Mouse (Mus musculus) kidney, embryonic 15.5 days (tissue): ENCODE measurements around the gene Unc5cl. TPM values are rescaled to one million over a fixed set of nuclear protein-coding genes. Genes with fewer than 3 reads are reported as not detected.

ENCODE experiments used
- ATAC-seq: fragments of 200-750 bp; cut with Nextera tagmentation; replicated peaks from 2 replicates; pipeline ENCODE4 v1.8.0; 2017; ENCODE audit warnings: moderate TSS enrichment; ENCODE audit not compliant: low FRiP score
- H3K27ac ChIP-seq: fragments of 300-500 bp; sonication (generic); 2 replicates; pipeline ENCODE4 v1.5.1; 2015; ENCODE audit warnings: mild to moderate bottlenecking, inconsistent platforms
- H3K27me3 ChIP-seq: fragments of 300-500 bp; sonication (generic); 2 replicates; pipeline ENCODE4 v1.6.1; 2015; ENCODE audit warnings: inconsistent platforms
- H3K36me3 ChIP-seq: fragments of 300-500 bp; sonication (generic); 2 replicates; pipeline ENCODE4 v1.6.1; 2015; ENCODE audit warnings: inconsistent platforms
- H3K4me1 ChIP-seq: fragments of 300-500 bp; sonication (generic); 2 replicates; pipeline ENCODE4 v1.6.1; 2015; ENCODE audit warnings: inconsistent platforms
- H3K4me2 ChIP-seq: fragments of 300-500 bp; sonication (generic); 2 replicates; pipeline ENCODE4 v1.6.1; 2015; ENCODE audit warnings: moderate library complexity, mild to moderate bottlenecking, inconsistent platforms
- H3K4me3 ChIP-seq: fragments of 300-500 bp; sonication (generic); replicated peaks from 2 replicates; pipeline ENCODE4 v1.5.1; 2015; ENCODE audit warnings: mild to moderate bottlenecking, inconsistent platforms
- H3K9ac ChIP-seq: fragments of 300-500 bp; sonication (generic); 2 replicates; pipeline ENCODE4 v1.6.1; 2015; ENCODE audit warnings: mild to moderate bottlenecking, inconsistent platforms
- H3K9me3 ChIP-seq: fragments of 300-500 bp; sonication (generic); replicated peaks from 2 replicates; pipeline ENCODE4 v1.6.1; 2016; ENCODE audit warnings: inconsistent platforms
- WGBS: fragments of 180-500 bp; shearing (Covaris S2); methylation state at CpG from one replicate; pipeline ENCODE4 v1.1.7; 2015; ENCODE audit warnings: mixed read lengths; 5-methylcytosine and 5-hydroxymethylcytosine counted together
- polyA plus RNA-seq: library from polyadenylated mRNA; unstranded; fragments of >200 nt; fragmentation: Nextera tagmentation; extraction: Ambion mirVana; gene quantifications from 2 replicates; pipeline ENCODE4 v1.2.1, GENCODE M21; 2015

Unc5cl gene
- polyA plus RNA-seq, 1 experiment from 2014 or later, result 5.7 TPM

DNA sequence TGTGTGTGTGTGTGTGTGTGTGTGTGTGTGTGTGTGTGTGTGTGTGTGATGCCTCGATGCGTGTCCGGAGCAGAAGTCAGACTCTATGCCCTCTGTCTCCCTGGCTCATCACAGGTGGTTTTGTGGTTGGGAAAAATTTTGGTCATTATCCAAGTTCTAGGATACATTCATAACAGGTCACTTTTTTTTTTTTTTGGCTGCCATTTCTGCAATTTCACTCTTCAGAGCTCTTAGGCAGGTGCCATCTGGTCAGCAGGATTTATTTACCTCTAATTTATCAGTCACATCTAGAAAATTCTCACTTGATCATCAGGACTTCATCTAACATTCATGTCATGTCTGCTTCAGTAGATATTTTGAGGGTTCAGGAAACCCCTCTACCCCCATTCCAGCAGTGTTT, 65.7 kb downstream of the Unc5cl start:
- Histone ChIP-seq H3K4me1 (no peaks in the 10 kb centered on the region), H3K9me3 (no peaks in the 10 kb centered on the region), H3K4me2 (no peak overlapping the region), H3K9ac (no peak overlapping the region), H3K4me3 (no peak overlapping the region), H3K27ac (no peak overlapping the region), H3K36me3 (no peaks in the 10 kb centered on the region), H3K27me3 (no peaks in the 10 kb centered on the region)
- WGBS, result 93% methylated on average over 3 of the region's 3 CpGs
- ATAC-seq, result no peak

DNA sequence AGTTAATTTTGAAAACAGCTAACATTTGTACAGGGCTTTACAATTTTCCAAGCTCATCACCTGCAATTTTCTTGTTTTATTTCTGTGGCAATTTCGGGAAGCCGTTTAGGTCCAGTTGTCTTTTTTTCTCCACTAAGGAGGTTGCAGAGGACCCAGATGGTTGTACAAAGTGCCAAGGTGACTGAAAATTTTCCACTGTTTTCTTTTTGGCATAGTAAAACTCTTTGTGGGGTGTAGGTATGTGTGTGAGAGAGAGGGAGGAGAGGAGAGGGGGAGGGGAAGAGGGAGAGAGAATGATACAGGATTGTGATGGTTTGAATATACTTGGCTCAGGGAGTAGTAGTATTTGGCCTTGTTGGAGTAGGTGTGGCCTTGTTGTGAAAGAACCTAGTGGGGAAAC, 68.4 kb downstream of the Unc5cl start:
- ATAC-seq, result no peak

DNA sequence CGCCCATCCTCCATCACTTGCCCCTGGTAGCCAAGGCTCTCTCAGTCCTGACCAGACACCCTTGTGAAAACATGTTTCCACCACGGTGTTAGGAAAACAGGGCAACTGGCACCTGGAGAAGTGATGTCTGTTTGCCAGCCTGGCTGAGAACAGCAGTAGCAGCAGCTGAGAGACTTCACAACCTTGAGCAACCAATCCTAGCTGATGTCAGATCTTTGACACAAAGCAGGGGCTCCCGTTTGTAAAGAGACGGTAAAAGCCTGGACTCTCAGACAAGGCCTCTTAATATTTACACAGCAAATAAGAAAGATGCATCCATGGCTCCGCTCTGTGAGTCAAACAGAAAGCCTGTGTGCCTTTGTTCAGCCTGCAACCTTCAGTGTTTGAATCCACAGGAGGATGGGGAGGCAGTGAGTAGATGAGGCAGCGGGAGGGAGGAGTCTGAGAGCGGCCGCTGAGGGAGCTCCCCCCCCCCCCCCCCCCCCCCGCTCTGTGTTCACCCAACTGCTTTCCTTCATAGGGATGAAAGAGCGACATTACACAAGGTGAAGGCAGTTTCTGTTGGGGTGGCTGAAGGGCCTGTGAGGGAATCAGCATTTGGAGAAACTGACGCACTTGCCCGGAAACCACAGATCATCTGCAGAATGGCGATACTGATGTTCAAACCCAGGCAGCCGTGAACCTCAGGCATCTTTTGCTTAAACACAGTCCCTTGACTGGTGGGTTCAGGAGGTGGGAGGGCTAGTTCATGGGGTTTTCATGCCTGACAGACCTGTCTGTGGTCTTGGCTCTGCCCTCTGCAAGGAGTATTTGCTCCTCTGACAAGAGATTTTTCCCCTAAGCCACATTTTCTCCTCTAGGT, 79.4 kb downstream of the Unc5cl start:
- Histone ChIP-seq H3K36me3 (no peaks in the 10 kb centered on the region), H3K4me3 (no peak overlapping the region), H3K27ac (no peak overlapping the region), H3K4me2 (no peak overlapping the region), H3K9me3 (0 out of 2 replicates have a peak, but pooled peaks cover 3% of the 10 kb centered on the region), H3K9ac (no peak overlapping the region), H3K4me1 (no peaks in the 10 kb centered on the region), H3K27me3 (no peaks in the 10 kb centered on the region)
- ATAC-seq, result no peak
- WGBS, result 47% methylated on average over 14 of the region's 14 CpGs

More for the DNA sequence above, 68.4 kb downstream of the Unc5cl start:
- Histone ChIP-seq H3K9me3 (no peaks in the 10 kb centered on the region), H3K4me2 (no peak overlapping the region), H3K27me3 (no peaks in the 10 kb centered on the region), H3K4me1 (no peaks in the 10 kb centered on the region), H3K36me3 (no peaks in the 10 kb centered on the region), H3K4me3 (no peak overlapping the region), H3K27ac (no peak overlapping the region), H3K9ac (no peak overlapping the region)
- 90% methylated on average over 2 of the region's 2 CpGs for WGBS

DNA sequence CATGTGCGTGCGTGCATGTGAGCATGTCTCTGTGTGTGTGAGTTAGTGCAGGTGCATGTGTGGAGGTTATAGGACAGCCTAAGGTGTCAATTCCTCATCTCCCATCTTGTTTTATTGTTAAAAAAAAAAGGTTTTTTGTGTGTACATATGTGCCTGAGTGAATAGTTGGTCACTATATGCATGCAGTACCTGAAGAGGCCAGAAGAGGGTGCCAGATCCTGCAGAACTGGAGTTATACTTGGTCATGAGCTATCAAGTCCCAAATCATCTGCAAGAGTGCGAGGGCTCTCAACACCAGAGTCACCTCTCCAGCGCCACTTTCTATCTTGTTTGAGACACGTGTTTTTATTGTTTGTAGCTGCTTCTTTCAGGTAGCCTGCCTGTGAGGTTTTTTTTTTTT, 83.6 kb downstream of the Unc5cl start:
- no peak overlapping the region for H3K27ac ChIP-seq
- H3K4me1 ChIP-seq, result peaks cover 4% of the 10 kb centered on the region
- no peaks in the 10 kb centered on the region for H3K27me3 ChIP-seq
- no peak overlapping the region for H3K4me2 ChIP-seq
- H3K9ac ChIP-seq, result no peak overlapping the region
- 78% methylated on average over 5 of the region's 5 CpGs for WGBS
- H3K36me3 ChIP-seq, result no peaks in the 10 kb centered on the region
- no peak for ATAC-seq
- 0 out of 2 replicates have a peak, but pooled peaks cover 3% of the 10 kb centered on the region for H3K9me3 ChIP-seq
- H3K4me3 ChIP-seq, result no peak overlapping the region

DNA sequence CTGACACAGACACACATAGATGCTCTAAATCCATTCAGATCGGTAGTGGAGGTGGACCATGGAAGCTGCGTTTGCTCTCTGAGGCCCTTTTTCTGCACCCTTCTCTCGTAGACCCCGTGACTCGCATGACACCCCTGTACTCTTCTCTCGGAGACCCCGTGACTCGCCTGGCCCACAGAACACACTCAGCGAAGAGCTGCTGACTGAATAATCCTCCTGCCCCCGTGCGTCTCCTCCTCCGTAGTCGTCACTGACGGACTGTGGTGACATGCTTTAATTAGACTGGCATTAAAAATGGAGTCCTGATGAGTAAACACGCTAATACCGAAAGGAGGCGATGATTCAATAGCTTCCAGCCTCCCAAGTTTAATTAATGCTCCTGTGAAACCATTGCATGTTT, 84.6 kb downstream of the Unc5cl start:
- H3K9ac ChIP-seq, result no peak overlapping the region
- no peak overlapping the region for H3K27ac ChIP-seq
- no peak overlapping the region for H3K4me3 ChIP-seq
- no peaks in the 10 kb centered on the region for H3K27me3 ChIP-seq
- WGBS, result 87% methylated on average over 17 of the region's 17 CpGs
- no peak overlapping the region for H3K4me2 ChIP-seq
- peaks cover 7% of the 10 kb centered on the region for H3K4me1 ChIP-seq
- ATAC-seq, result no peak
- 0 out of 2 replicates have a peak, but pooled peaks cover 3% of the 10 kb centered on the region for H3K9me3 ChIP-seq
- no peaks in the 10 kb centered on the region for H3K36me3 ChIP-seq

DNA sequence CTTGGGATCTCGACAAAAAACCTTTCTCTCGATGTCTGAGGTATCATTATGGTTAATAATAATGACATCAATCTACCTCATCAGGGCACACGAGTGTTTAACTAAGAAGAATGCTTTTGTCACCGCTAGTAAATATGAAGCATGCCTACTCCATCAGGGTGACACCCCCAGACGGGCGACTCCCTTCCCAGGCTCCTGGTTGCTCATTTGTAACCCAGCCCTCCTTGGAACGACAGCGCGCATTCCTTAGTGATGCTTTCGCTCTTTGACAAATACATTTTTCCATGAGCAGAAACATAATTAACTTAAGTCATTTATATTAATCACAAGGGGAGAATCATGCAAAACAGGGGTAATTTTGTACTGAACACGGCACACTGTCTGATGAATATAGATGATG, 88.0 kb downstream of the Unc5cl start:
- peaks cover 23% of the 10 kb centered on the region for H3K4me1 ChIP-seq
- H3K9me3 ChIP-seq, result 0 out of 2 replicates have a peak, but pooled peaks cover 3% of the 10 kb centered on the region
- ATAC-seq, result no peak
- no peak overlapping the region for H3K27ac ChIP-seq
- no peak overlapping the region for H3K9ac ChIP-seq
- no peaks in the 10 kb centered on the region for H3K36me3 ChIP-seq
- no peaks in the 10 kb centered on the region for H3K27me3 ChIP-seq
- no peak overlapping the region for H3K4me3 ChIP-seq
- no peak overlapping the region for H3K4me2 ChIP-seq
- WGBS, result 52% methylated on average over 11 of the region's 11 CpGs

DNA sequence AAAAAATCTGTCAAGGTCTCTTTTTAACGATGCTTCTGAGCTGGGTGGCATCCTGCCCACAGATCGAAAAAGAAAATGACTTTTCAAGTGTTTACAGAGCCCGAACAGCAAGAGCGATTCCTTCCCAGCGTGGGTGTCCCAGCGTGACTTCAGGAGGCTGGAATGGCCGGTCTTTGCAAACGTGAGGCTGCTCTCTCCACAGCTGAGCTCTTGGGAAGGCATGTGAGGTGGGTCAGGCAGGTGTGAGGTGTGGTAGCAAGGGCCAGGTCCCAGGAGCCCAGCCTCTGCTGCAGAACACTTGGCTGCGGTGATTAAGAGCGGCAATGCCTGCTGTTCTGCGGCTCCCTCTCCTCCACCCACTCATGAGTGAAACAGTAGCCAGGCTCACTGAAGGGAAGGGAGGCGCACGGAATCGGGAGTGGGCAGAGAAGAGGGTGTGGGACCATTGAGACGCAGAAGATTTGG, 88.6 kb downstream of the Unc5cl start:
- Histone ChIP-seq H3K4me2 (peak overlapping the region; percentile 29; the same call in 1 of the 2 replicates), H3K27me3 (no peaks in the 10 kb centered on the region), H3K9me3 (0 out of 2 replicates have a peak, but pooled peaks cover 2% of the 10 kb centered on the region), H3K4me1 (peaks cover 23% of the 10 kb centered on the region), H3K27ac (no peak overlapping the region), H3K4me3 (no peak overlapping the region), H3K36me3 (no peaks in the 10 kb centered on the region), H3K9ac (no peak overlapping the region)
- WGBS, result 41% methylated on average over 15 of the region's 15 CpGs
- no peak for ATAC-seq

DNA sequence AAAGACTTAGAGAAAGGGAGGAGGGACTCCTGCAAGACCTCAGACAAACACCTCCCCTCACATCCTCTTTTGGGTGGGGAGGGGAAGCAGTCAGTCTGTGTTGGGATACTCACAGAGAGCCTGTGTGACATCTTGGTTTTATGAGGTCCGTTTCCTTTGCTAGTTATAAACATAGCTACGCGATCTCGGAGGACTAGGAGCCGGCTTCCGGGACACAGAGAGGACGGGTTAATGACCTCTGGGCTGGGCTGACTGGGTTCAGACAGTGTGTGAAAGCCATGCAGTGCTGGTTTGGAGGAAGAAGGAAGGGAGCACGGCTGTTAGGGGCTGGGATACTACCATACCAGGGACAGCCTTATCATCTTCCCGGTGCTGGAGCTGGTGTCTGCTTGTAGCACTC, 90.0 kb downstream of the Unc5cl start:
- WGBS, result 16% methylated on average over 9 of the region's 9 CpGs
- no peaks in the 10 kb centered on the region for H3K36me3 ChIP-seq
- H3K9me3 ChIP-seq, result no peaks in the 10 kb centered on the region
- H3K9ac ChIP-seq, result no peak overlapping the region
- H3K4me2 ChIP-seq, result peak overlapping the region; percentile 36
- ATAC-seq, result peak; percentile 69
- H3K27me3 ChIP-seq, result no peaks in the 10 kb centered on the region
- H3K27ac ChIP-seq, result peak overlapping the region; percentile 75
- peaks cover 23% of the 10 kb centered on the region for H3K4me1 ChIP-seq
- no peak overlapping the region for H3K4me3 ChIP-seq

DNA sequence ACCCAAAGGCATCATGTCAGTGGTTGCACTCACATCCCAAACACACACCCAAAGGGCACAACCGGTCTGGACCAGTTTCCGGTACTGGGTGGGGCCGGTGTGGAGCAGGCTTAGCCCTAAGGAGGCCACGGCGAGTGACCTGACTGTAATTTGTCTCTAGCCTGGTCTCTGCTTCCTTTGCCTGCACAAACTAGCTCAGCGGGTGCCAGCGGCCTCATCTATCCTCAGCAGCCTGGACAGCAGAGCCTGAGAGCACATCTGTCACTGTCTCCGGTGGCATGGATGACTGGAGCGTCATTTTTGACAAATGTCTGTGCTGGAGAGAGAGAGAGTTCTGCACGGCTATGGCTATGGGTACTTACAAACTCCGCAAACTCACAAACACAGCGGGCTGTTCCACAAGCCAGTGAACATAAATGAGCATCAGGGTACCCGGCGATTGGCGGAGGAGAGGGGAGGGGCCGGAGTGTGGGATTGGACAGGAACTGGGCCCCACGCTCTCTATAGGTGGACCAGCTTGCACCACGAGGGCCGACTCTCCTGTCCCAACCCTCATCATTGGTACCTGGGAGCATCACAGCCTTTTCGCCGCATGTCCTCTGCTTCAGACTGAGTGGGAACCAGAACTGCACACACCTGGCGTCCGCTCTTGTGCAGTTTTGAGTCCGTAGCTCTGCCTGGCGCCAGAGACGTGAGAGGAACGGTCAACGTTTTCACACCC, 90.7 kb downstream of the Unc5cl start:
- peak; percentile 71 for ATAC-seq
- Histone ChIP-seq H3K9ac (no peak overlapping the region), H3K4me2 (peak overlapping the region; percentile 36), H3K4me1 (peaks cover 23% of the 10 kb centered on the region), H3K27ac (peak overlapping the region; percentile 75), H3K27me3 (no peaks in the 10 kb centered on the region), H3K36me3 (no peaks in the 10 kb centered on the region), H3K4me3 (no peak overlapping the region; the same call in 1 of the 2 replicates), H3K9me3 (0 out of 2 replicates have a peak, but pooled peaks cover 4% of the 10 kb centered on the region)
- WGBS, result 56% methylated on average over 28 of the region's 28 CpGs

DNA sequence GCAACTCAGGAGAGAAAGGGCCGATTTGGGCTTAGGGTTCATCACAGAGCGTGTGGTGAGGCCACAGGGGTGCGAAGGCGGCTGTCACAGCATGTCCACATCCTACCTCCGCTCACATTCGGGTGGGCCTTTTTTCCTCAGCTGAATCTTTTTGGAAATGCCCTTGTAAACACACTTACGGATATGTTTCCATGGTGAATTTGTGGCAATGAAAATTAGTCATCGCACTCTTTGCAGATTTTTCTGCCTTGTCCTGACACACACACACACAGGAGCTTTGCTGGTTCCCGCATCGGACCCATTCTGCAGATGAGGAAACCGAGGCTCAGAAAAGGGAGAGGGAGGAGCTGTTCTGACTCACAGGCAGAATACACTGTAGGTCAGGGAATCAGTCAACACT, 91.3 kb downstream of the Unc5cl start:
- Histone ChIP-seq H3K4me1 (peaks cover 23% of the 10 kb centered on the region), H3K27ac (no peak overlapping the region), H3K4me2 (no peak overlapping the region), H3K27me3 (no peaks in the 10 kb centered on the region), H3K36me3 (no peaks in the 10 kb centered on the region), H3K9ac (no peak overlapping the region), H3K9me3 (0 out of 2 replicates have a peak, but pooled peaks cover 4% of the 10 kb centered on the region), H3K4me3 (no peak overlapping the region)
- 95% methylated on average over 11 of the region's 11 CpGs for WGBS
- ATAC-seq, result no peak

DNA sequence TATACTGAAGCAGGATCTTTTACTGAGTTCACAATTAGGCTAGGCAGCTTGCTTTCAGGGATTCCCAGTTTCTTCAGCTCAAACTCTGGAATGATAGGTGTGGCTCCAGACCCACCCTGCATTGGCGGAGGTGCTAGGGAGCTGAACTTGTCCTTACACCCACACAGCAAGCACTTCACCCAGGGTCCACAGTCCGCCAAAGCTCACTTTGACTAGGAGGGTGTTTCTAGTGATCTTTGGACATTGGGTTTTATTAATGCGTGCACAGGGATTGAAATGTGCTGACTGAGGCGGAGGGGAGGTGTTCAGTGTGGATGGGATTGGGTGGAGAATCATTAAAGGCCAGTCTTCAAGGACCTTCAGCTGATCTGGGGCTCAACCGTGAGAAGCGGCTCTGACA, 93.0 kb downstream of the Unc5cl start:
- H3K36me3 ChIP-seq, result no peaks in the 10 kb centered on the region
- 0 out of 2 replicates have a peak, but pooled peaks cover 4% of the 10 kb centered on the region for H3K9me3 ChIP-seq
- H3K4me3 ChIP-seq, result no peak overlapping the region
- no peak overlapping the region for H3K27ac ChIP-seq
- WGBS, result 73% methylated on average over 6 of the region's 6 CpGs
- no peak overlapping the region for H3K4me2 ChIP-seq
- H3K27me3 ChIP-seq, result no peaks in the 10 kb centered on the region
- H3K4me1 ChIP-seq, result peaks cover 23% of the 10 kb centered on the region
- peak; percentile 27; the same call in 1 of the 2 replicates for ATAC-seq
- H3K9ac ChIP-seq, result no peak overlapping the region
